ENCODE assay signal across 8 mouse cellular contexts in the genomic region with DNA sequence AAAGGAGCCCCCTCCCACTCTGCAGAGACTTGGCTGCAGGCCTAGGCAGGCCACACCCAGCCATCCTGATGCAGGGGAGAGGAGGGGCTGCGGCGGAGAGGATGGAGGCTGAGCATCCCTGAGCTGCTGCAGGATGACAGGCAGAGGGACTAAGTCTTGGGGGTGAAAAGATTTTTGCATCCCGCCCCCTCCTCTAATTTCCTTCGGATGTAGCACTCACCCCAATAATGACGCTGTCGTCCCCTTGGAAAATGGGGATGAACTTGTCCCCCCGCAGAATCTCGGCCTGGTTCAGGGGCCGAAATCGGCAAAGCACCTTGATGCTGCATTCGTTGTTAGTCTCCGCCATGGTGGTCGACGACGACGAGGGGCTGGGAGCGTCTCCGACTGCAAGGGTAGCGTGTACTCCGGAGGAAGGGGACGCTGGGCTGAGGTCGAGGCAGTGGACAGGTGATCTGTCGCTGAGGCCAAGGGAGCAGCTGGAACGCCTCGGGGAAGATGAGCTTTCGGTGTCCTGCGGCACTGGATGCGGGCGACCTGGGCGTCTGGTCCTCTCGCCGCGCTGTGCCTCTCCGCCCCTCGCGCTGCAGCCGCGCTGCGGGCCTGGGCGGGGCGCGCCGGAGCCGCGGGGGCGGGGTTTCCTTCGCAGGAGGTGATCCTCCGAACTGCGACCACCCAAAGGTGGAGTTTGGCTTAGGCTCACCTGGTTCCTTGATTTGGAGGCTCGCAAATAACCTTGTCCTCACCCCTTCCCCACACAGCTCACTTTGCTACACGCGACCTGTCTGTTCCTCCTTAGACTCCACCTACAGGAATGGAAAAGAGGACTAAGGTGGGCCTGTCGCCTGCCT. TPM values are rescaled to one million over a fixed set of nuclear protein-coding genes. Genes with fewer than 3 reads are reported as not detected.
DNase-seq lines count a peak whose midpoint lies in the region; ATAC-seq and TF ChIP-seq lines count a peak whose summit lies in the region.

Gene Kif5a (minus strand): TSS at position 801 of the 851 bp plus-strand sequence.

- ATAC-seq in lung, embryonic 14.5 days (ENCODE audit: insufficient read depth): no peak
- peak; percentile 38 for ATAC-seq in forebrain, embryonic 15.5 days (replicated peaks)
- no peak for ATAC-seq in liver, embryonic 13.5 days (ENCODE audit: low read depth)
- no peak for ATAC-seq in monocyte, adult 5-6 weeks (replicated peaks; ENCODE audit: insufficient number of reproducible peaks, low FRiP score, low TSS enrichment, poor library complexity, severe bottlenecking)

- no peak within 1 kb of the TSS for H3K27ac ChIP-seq in lung, embryonic 14.5 days (ENCODE audit: low read depth)
- peak within 1 kb of the TSS; percentile 92 for H3K27ac ChIP-seq in forebrain, embryonic 15.5 days (replicated peaks)
- H3K27ac ChIP-seq in liver, embryonic 13.5 days: no peak within 1 kb of the TSS

- TF ChIP-seq CTCF in lung, embryonic 14.5 days (IDR thresholded peaks at IDR 0.05; ENCODE audit: low read depth): no peak

- 1% methylated on average over 53 of the region's 53 CpGs for WGBS in lung, embryonic 14.5 days
- under 1% methylated on average over 46 of the region's 53 CpGs for WGBS in forebrain, embryonic 15.5 days
- WGBS in liver, embryonic 13.5 days (ENCODE audit: insufficient replicate concordance): 3% methylated on average over 53 of the region's 53 CpGs

- peak within 1 kb of the TSS; percentile 40 for H3K4me3 ChIP-seq in lung, embryonic 14.5 days (ENCODE audit: low read depth, low read length)
- peak within 1 kb of the TSS; percentile 86 for H3K4me3 ChIP-seq in forebrain, embryonic 15.5 days
- H3K4me3 ChIP-seq in liver, embryonic 13.5 days (replicated peaks): peak within 1 kb of the TSS; percentile 52

- peak within 1 kb of the TSS; percentile 84 for H3K4me2 ChIP-seq in lung, embryonic 14.5 days
- peak within 1 kb of the TSS; percentile 79 for H3K4me2 ChIP-seq in forebrain, embryonic 15.5 days (replicated peaks)
- peak within 1 kb of the TSS; percentile 74 for H3K4me2 ChIP-seq in liver, embryonic 13.5 days

- peaks cover 7% of the 10 kb centered on the region for H3K4me1 ChIP-seq in lung, embryonic 14.5 days (ENCODE audit: insufficient read depth)
- H3K4me1 ChIP-seq in forebrain, embryonic 15.5 days: peaks cover 63% of the 10 kb centered on the region
- H3K4me1 ChIP-seq in liver, embryonic 13.5 days (replicated peaks): peaks cover 23% of the 10 kb centered on the region

- H3K9ac ChIP-seq in lung, embryonic 14.5 days: peak within 1 kb of the TSS; percentile 48; the same call in 1 of the 2 replicates
- peak within 1 kb of the TSS; percentile 84 for H3K9ac ChIP-seq in forebrain, embryonic 15.5 days (replicated peaks)
- H3K9ac ChIP-seq in liver, embryonic 13.5 days: peak within 1 kb of the TSS; percentile 44

- H3K9me3 ChIP-seq in lung, embryonic 14.5 days (ENCODE audit: low read depth, low read length): no peaks in the 10 kb centered on the region
- no peaks in the 10 kb centered on the region for H3K9me3 ChIP-seq in forebrain, embryonic 15.5 days
- H3K9me3 ChIP-seq in liver, embryonic 13.5 days (replicated peaks): no peaks in the 10 kb centered on the region

- peak; percentile 36 for DNase-seq in lung, embryonic 14.5 days
- DNase-seq in lung, postnatal 25 days (ENCODE audit: low spot score): no peak
- DNase-seq in brain, embryonic 18.5 days (ENCODE audit: low read depth, low spot score): peak; percentile 34
- DNase-seq in kidney, postnatal 25 days: peak; percentile 27 to 57
- peak; percentile 39 for DNase-seq in liver, embryonic 13.5 days
- DNase-seq in right cerebral cortex, adult 18-20 months: peak; percentile 83

- 0 out of 2 replicates have a peak, but pooled peaks cover 3% of the 10 kb centered on the region for H3K36me3 ChIP-seq in lung, embryonic 14.5 days (ENCODE audit: insufficient read depth)
- no peaks in the 10 kb centered on the region for H3K36me3 ChIP-seq in forebrain, embryonic 15.5 days
- H3K36me3 ChIP-seq in liver, embryonic 13.5 days: no peaks in the 10 kb centered on the region

- peaks cover 20% of the 10 kb centered on the region for H3K27me3 ChIP-seq in lung, embryonic 14.5 days (ENCODE audit: insufficient read depth, low read length)
- H3K27me3 ChIP-seq in forebrain, embryonic 15.5 days: peaks cover 3% of the 10 kb centered on the region; the same call in 1 of the 2 replicates
- H3K27me3 ChIP-seq in liver, embryonic 13.5 days: peaks cover 65% of the 10 kb centered on the region

RNA-seq across cellular contexts. Expression of gene Kif5a, which starts in this region (rescaled TPM):
- 0.64 and 1.0 TPM in 2 replicates for polyA plus RNA-seq in lung, embryonic 14.5 days (2014; fragmentation: Nextera tagmentation; extraction: Ambion mirVana)
- polyA plus RNA-seq in forebrain, embryonic 15.5 days (2015; fragmentation: Nextera tagmentation; extraction: Ambion mirVana): 76.4 and 80.6 TPM in 2 replicates
- 0.02 and 0.14 TPM in 2 replicates for polyA plus RNA-seq in liver, embryonic 13.5 days (2015; fragmentation: Nextera tagmentation; extraction: Ambion mirVana)
- total RNA-seq in monocyte, adult 5-6 weeks (2017): 0.19 to 0.48 TPM in 2 of 3 replicates, not detected in the other

Comparison
In these comparisons a context has a peak if more than half of its experiments do, and no peak if none do; other contexts are left out.
1. RNA of gene Kif5a (polyA plus RNA-seq): 76.4 to 80.6 TPM in forebrain, embryonic 15.5 days; 0.64 to 1.0 TPM in lung, embryonic 14.5 days and 0.02 to 0.14 TPM in liver, embryonic 13.5 days; every median in the first group is over 10 times any median in the second.
2. Peak in DNase-seq, H3K4me3 ChIP-seq, H3K9ac ChIP-seq and H3K4me2 ChIP-seq in liver, embryonic 13.5 days; RNA of the gene not detected or under 1 TPM.
3. Peak in every context shown above with its lines, with median percentiles within 50 percentile points of each other: H3K4me2 ChIP-seq, H3K4me3 ChIP-seq and H3K9ac ChIP-seq.